Mouse (Mus musculus) lung, adult 2 months (tissue): ENCODE measurements around the gene Lats1.

Experiments
- CTCF ChIP-seq: fragments of 200-500 bp; IDR thresholded peaks from 2 replicates; pipeline ENCODE4 v1.5.1; 2011; ENCODE audit warnings: mild to moderate bottlenecking, low read length, control low read depth; ENCODE audit not compliant: insufficient read depth
- POLR2A ChIP-seq: fragments of 200-500 bp; IDR thresholded peaks from 2 replicates; pipeline ENCODE4 v1.6.1; 2011; ENCODE audit warnings: low read depth, mild to moderate bottlenecking, control low read depth, low read length, borderline replicate concordance; ENCODE audit errors: extremely low read depth

DNA sequence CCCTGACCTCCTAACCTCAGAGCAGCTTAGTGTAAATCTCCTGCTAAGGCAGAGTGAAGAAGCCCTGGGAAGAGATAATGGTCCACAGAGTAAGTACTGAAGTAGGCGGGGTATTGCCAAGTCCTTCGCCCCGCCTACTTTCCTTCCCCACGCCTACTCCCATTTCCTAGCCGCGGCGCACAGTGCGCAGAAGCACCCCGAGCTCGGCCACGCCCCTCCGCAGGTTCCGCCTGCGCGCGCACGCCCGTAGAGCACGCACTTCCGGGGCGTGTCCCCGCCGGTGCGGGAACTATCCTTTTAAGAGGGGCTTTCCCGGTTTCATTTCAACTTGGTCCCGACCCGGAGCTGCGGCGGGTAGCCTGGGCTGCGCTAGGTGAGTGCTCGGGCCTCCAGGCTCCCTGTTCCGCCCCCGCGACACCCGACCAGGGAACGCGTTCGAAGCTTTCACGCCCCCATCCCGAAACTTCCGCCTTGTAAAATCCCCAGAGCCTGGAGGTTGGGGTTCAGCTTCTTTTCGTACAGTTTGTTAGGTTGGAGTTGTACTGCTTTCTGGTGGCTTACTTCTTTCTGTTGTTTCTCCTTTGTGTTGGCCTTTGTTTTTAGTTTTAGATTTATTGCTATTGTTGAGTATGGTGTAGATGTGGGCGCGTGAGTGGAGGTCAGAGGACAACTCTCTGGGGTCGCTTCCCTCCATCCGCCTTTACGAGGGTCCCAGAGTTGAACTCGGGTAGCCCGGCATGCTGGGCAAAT is 44.9 kb downstream of the Lats1 start, which contains the start of gene Katna1:
- TF ChIP-seq POLR2A: peak; percentile 68; the same call in 1 of the 2 replicates
- TF ChIP-seq CTCF: no peak
